In the genomic region with DNA sequence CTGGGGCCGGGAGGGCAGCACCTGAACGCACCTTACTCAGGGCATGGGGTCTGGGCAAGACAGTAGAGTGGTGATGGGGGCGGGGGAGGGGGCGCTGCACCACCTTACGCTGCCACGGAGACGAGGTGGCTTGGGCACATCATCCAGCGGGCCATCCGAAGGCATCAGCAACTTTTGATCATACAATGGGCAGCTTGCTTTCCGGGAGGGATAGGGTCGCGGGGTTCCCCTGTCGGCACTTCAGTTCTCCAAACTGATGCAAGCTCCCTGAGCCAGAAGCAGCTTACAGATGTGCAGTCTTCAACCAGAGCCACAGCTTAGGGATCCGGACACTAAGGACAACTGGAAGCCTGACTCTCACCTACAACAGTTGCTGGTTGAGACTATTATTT, we compare ENCODE assay signal across 9 mouse cellular contexts. TPM values are rescaled to one million over a fixed set of nuclear protein-coding genes. Genes with fewer than 3 reads are reported as not detected.
DNase-seq lines count a peak whose midpoint lies in the region; ATAC-seq and TF ChIP-seq lines count a peak whose summit lies in the region.
"Had no signal": no experiment of that assay in that cellular context is flagged by ENCODE, and none has a peak within 500 bp of the region (broad histone marks: within the 10 kb centered on the region; RNA-seq: fewer than 3 reads in every experiment).

No protein-coding gene starts in this region.

- intact Hi-C loops in heart, adult 2 months (cut with DNase I) = no loop called here

- no peak for TF ChIP-seq POLR2A in heart, adult 2 months (IDR thresholded peaks at IDR 0.05; ENCODE audit: insufficient read depth, low read depth, low read length)
- no peak for TF ChIP-seq POLR2A in ES-Bruce4 (IDR thresholded peaks at IDR 0.05; ENCODE audit: insufficient read depth, low read length)

- peaks cover 8% of the 10 kb centered on the region for H3K4me1 ChIP-seq in heart, adult 2 months (ENCODE audit: control insufficient read depth, insufficient read depth, low read length)
- no peaks in the 10 kb centered on the region for H3K4me1 ChIP-seq in ES-Bruce4 (ENCODE audit: control insufficient read depth, insufficient read depth, low read length)
- peaks cover 13% of the 10 kb centered on the region; the same call in 1 of the 2 replicates for H3K4me1 ChIP-seq in forebrain, postnatal 0 days (ENCODE audit: insufficient read depth)
- H3K4me1 ChIP-seq in liver, embryonic 15.5 days (replicated peaks) = peaks cover 16% of the 10 kb centered on the region; the same call in 1 of the 2 replicates

- H3K9me3 ChIP-seq in ES-Bruce4 (replicated peaks; ENCODE audit: control insufficient read depth, insufficient read depth, low read length, poor library complexity, severe bottlenecking) = no peaks in the 10 kb centered on the region
- H3K9me3 ChIP-seq in forebrain, postnatal 0 days (ENCODE audit: low read length) = no peaks in the 10 kb centered on the region
- no peaks in the 10 kb centered on the region for H3K9me3 ChIP-seq in liver, embryonic 15.5 days (replicated peaks)

- TF ChIP-seq EP300 in heart, adult 2 months (IDR thresholded peaks at IDR 0.05; ENCODE audit: insufficient read depth, low read depth, low read length) = no peak
- no peak for TF ChIP-seq EP300 in ES-Bruce4 (IDR thresholded peaks at IDR 0.05; ENCODE audit: insufficient read depth, low read depth, low read length)

- peak overlapping the region; percentile 37 for H3K4me3 ChIP-seq in heart, adult 2 months
- H3K4me3 ChIP-seq in ES-Bruce4 (ENCODE audit: low read depth, low read length) = peak overlapping the region; percentile 53
- peak overlapping the region; percentile 40 for H3K4me3 ChIP-seq in forebrain, postnatal 0 days (ENCODE audit: low read depth, low read length)
- peak overlapping the region; percentile 51 for H3K4me3 ChIP-seq in liver, embryonic 15.5 days (replicated peaks)

- no peaks in the 10 kb centered on the region for H3K79me2 ChIP-seq in heart, adult 2 months (replicated peaks; ENCODE audit: control insufficient read depth, insufficient read depth, low read length)

- no peak for ATAC-seq in forebrain, postnatal 0 days
- no peak for ATAC-seq in liver, embryonic 15.5 days (ENCODE audit: insufficient read depth)

- H3K27ac ChIP-seq in heart, adult 2 months = peak overlapping the region; percentile 23
- no peak overlapping the region for H3K27ac ChIP-seq in ES-Bruce4 (ENCODE audit: insufficient read depth, low read length)
- no peak overlapping the region for H3K27ac ChIP-seq in forebrain, postnatal 0 days (ENCODE audit: low read depth, low read length)
- no peak overlapping the region for H3K27ac ChIP-seq in liver, embryonic 15.5 days (replicated peaks)

- peak overlapping the region; percentile 74 for H3K4me2 ChIP-seq in forebrain, postnatal 0 days (ENCODE audit: low read depth)
- peak overlapping the region; percentile 67 for H3K4me2 ChIP-seq in liver, embryonic 15.5 days

- peak overlapping the region; percentile 81 for H3K9ac ChIP-seq in heart, adult 2 months (ENCODE audit: low read depth, low read length)
- peak overlapping the region; percentile 53; the same call in 1 of the 2 replicates for H3K9ac ChIP-seq in ES-Bruce4 (ENCODE audit: low read depth, poor library complexity, severe bottlenecking)
- H3K9ac ChIP-seq in forebrain, postnatal 0 days = peak overlapping the region; percentile 50
- H3K9ac ChIP-seq in liver, embryonic 15.5 days = peak overlapping the region; percentile 30; the same call in 1 of the 2 replicates

- no peak for DNase-seq in heart, adult 2 months
- DNase-seq in heart, adult 9 months (ENCODE audit: low spot score in 2 of 2) = no peak
- DNase-seq in forebrain, postnatal 0 days = no peak
- no peak for DNase-seq in urinary bladder, postnatal 25 days (ENCODE audit: low spot score)
- DNase-seq in adrenal gland, postnatal 14 days = no peak
- no peak for DNase-seq in right cerebral cortex, postnatal 14 days

- 0 out of 2 replicates have a peak, but pooled peaks cover 1% of the 10 kb centered on the region for H3K27me3 ChIP-seq in heart, adult 2 months (ENCODE audit: control insufficient read depth, insufficient read depth, low read length)
- no peaks in the 10 kb centered on the region for H3K27me3 ChIP-seq in ES-Bruce4 (ENCODE audit: control insufficient read depth, insufficient read depth, low read length, poor library complexity, severe bottlenecking)
- H3K27me3 ChIP-seq in forebrain, postnatal 0 days (ENCODE audit: insufficient read depth, low read length) = 0 out of 2 replicates have a peak, but pooled peaks cover 5% of the 10 kb centered on the region
- peaks cover 26% of the 10 kb centered on the region for H3K27me3 ChIP-seq in liver, embryonic 15.5 days

- TF ChIP-seq CTCF in heart, adult 2 months (IDR thresholded peaks at IDR 0.05) = no peak
- TF ChIP-seq CTCF in ES-Bruce4 (IDR thresholded peaks at IDR 0.05; ENCODE audit: low read depth, low read length) = no peak
- TF ChIP-seq CTCF in forebrain, postnatal 0 days (IDR thresholded peaks at IDR 0.05; ENCODE audit: low read depth) = no peak

- 13% methylated on average over 14 of the region's 14 CpGs for WGBS in heart, adult 2 months
- WGBS in forebrain, postnatal 0 days = 4% methylated on average over 14 of the region's 14 CpGs
- 6% methylated on average over 14 of the region's 14 CpGs for WGBS in liver, embryonic 15.5 days (ENCODE audit: insufficient replicate concordance)

- no peaks in the 10 kb centered on the region for H3K36me3 ChIP-seq in heart, adult 2 months (ENCODE audit: control insufficient read depth, insufficient read depth, low read length)
- H3K36me3 ChIP-seq in ES-Bruce4 (ENCODE audit: control insufficient read depth, insufficient read depth, low read length, poor library complexity, severe bottlenecking) = no peaks in the 10 kb centered on the region
- no peaks in the 10 kb centered on the region for H3K36me3 ChIP-seq in forebrain, postnatal 0 days (ENCODE audit: insufficient read depth)
- H3K36me3 ChIP-seq in liver, embryonic 15.5 days (replicated peaks) = no peaks in the 10 kb centered on the region

RNA-seq across cellular contexts. Expression of a gene that starts 0.5 kb away (rescaled TPM):
- 1 to 10 TPM; 4.5 to 5.8 TPM for total RNA-seq in heart, adult 2 months (2021)
- polyA plus RNA-seq in heart, adult 2 months (2012; rRNA removed) = 9.2 and 20.2 TPM in 2 replicates
- polyA plus RNA-seq in ES-Bruce4 (2011; ENCODE audit: insufficient read depth, insufficient read length, low read depth, missing spikeins) = 0.69 TPM in 1 of 2 replicates, not detected in the other
- 14.4 and 16.8 TPM in 2 replicates for total RNA-seq in forebrain, postnatal 0 days (2014; rRNA removed)
- polyA plus RNA-seq in forebrain, postnatal 0 days (2015; fragmentation: Nextera tagmentation; extraction: Ambion mirVana) = 21.3 and 23.2 TPM in 2 replicates
- polyA plus RNA-seq in liver, embryonic 15.5 days (2015; fragmentation: Nextera tagmentation; extraction: Ambion mirVana) = 5.6 and 6.0 TPM in 2 replicates
- total RNA-seq in adrenal gland, postnatal 14 days (2021) = 8.0 and 9.5 TPM in 2 replicates

RNA-seq across cellular contexts. Expression of a gene that starts 35.3 kb away (rescaled TPM):
- total RNA-seq in heart, adult 2 months (2021) = not detected
- polyA plus RNA-seq in heart, adult 2 months (2012; rRNA removed) = not detected in 2 replicates
- 8.3 and 11.9 TPM in 2 replicates for polyA plus RNA-seq in ES-Bruce4 (2011; ENCODE audit: insufficient read depth, insufficient read length, low read depth, missing spikeins)
- 0.29 TPM in 1 of 2 replicates, not detected in the other for total RNA-seq in forebrain, postnatal 0 days (2014; rRNA removed)
- polyA plus RNA-seq in forebrain, postnatal 0 days (2015; fragmentation: Nextera tagmentation; extraction: Ambion mirVana) = 0.11 and 0.19 TPM in 2 replicates
- 0.90 and 1.4 TPM in 2 replicates for polyA plus RNA-seq in liver, embryonic 15.5 days (2015; fragmentation: Nextera tagmentation; extraction: Ambion mirVana)
- total RNA-seq in adrenal gland, postnatal 14 days (2021) = not detected in 2 replicates
- polyA plus RNA-seq: C2C12 had no signal

Comparison
In these comparisons a context has a peak if more than half of its experiments do, and no peak if none do; other contexts are left out.
1. H3K9ac ChIP-seq: peak in every context shown above with its lines; median percentile 81 in heart, adult 2 months; 53 in ES-Bruce4; 50 in forebrain, postnatal 0 days; 30 in liver, embryonic 15.5 days.